ENCODE assay signal across 8 mouse cellular contexts in genomic region chr2:180257001-180257521, GRCm38 (mm10). TPM values are rescaled to one million over a fixed set of nuclear protein-coding genes. Genes with fewer than 3 reads are reported as not detected.
DNase-seq lines count a peak whose midpoint lies in the region; ATAC-seq lines count a peak whose summit lies in the region.

Gene Rps21, plus strand, starts transcription at chr2:180257377.

- ATAC-seq in megakaryocyte progenitor cell, adult 5-6 weeks (replicated peaks; ENCODE audit: poor library complexity), result peak; percentile 80

- DNase-seq in adipocyte (ENCODE audit: low spot score), result peak; percentile 100
- peak; percentile 100 for DNase-seq in embryo, embryonic 10 days (ENCODE audit: low spot score)
- peak; percentile 96 for DNase-seq in gastrocnemius, postnatal 10 days
- peak; percentile 99 for DNase-seq in induced T-regulatory cell, adult 2 months (ENCODE audit: low read depth)
- peak; percentile 98 for DNase-seq in left cerebral cortex, adult 9 months (ENCODE audit: low spot score in 2 of 2)
- peak; percentile 96 for DNase-seq in right cerebral cortex, postnatal 14 days
- peak; percentile 95 to 99 for DNase-seq in urinary bladder, postnatal 36 days (ENCODE audit: low spot score in 2 of 2)

RNA-seq across cellular contexts. Expression of gene Rps21, which starts in this region (rescaled TPM):
- 100 to 1,000 TPM; 545 to 616 TPM for total RNA-seq in gastrocnemius, postnatal 10 days (2021)
- 1,700 and 1,787 TPM in 2 replicates for total RNA-seq in megakaryocyte progenitor cell, adult 5-6 weeks (2015)
- 2,626 and 3,717 TPM in 2 replicates for total RNA-seq in megakaryocyte progenitor cell, adult 5-6 weeks (2017)

Comparison
In these comparisons a context has a peak if more than half of its experiments do, and no peak if none do; other contexts are left out.
1. Peak in every context shown above with its lines: DNase-seq and ATAC-seq.